Mouse (Mus musculus): ENCODE measurements around the gene Kalrn. TPM values are rescaled to one million over a fixed set of nuclear protein-coding genes. Genes with fewer than 3 reads are reported as not detected.
A peak's percentile ranks its signal among the peaks of the same experiment; 100 is the strongest.

Kalrn gene
- polyA plus RNA-seq, 1 experiment = 309 TPM

GRCm38 (mm10) chr16:34030379-34030778 lies 543.0 kb downstream of the Kalrn start:
- H3K4me1 ChIP-seq = peaks cover 77% of the 10 kb centered on the region
- TF ChIP-seq FLI1 (IDR thresholded peaks at IDR 0.05; ENCODE audit: low read length) (no peak), GATA1 (IDR thresholded peaks at IDR 0.05; ENCODE audit: borderline replicate concordance, low read length) (no peak)
- H3K4me3 ChIP-seq (replicated peaks) = no peak overlapping the region
- no peaks in the 10 kb centered on the region for H3K9me3 ChIP-seq
- H3K27me3 ChIP-seq (replicated peaks) = no peaks in the 10 kb centered on the region
- H3K36me3 ChIP-seq (replicated peaks; ENCODE audit: low read length) = peaks cover 92% of the 10 kb centered on the region

- TF ChIP-seq FLI1 (IDR thresholded peaks at IDR 0.05; ENCODE audit: low read length) (no peak), GATA1 (IDR thresholded peaks at IDR 0.05; ENCODE audit: borderline replicate concordance, low read length) (no peak)
- H3K27me3 ChIP-seq (replicated peaks) = no peaks in the 10 kb centered on the region
- peak overlapping the region; percentile 10 for H3K4me3 ChIP-seq (replicated peaks)
- H3K4me1 ChIP-seq = peaks cover 71% of the 10 kb centered on the region
- peaks cover 86% of the 10 kb centered on the region for H3K36me3 ChIP-seq (replicated peaks; ENCODE audit: low read length)
- no peaks in the 10 kb centered on the region for H3K9me3 ChIP-seq
Measured at GRCm38 (mm10) chr16:34029790-34030189, 543.5 kb downstream of the Kalrn start.

- H3K27me3 ChIP-seq (replicated peaks) = no peaks in the 10 kb centered on the region
- H3K4me3 ChIP-seq (replicated peaks) = no peak overlapping the region
- H3K4me1 ChIP-seq = peaks cover 39% of the 10 kb centered on the region
- TF ChIP-seq FLI1 (IDR thresholded peaks at IDR 0.05; ENCODE audit: low read length) = no peak
- no peak for TF ChIP-seq GATA1 (IDR thresholded peaks at IDR 0.05; ENCODE audit: borderline replicate concordance, low read length)
- H3K9me3 ChIP-seq = peaks cover 10% of the 10 kb centered on the region; the same call in 1 of the 2 replicates
- peaks cover 64% of the 10 kb centered on the region for H3K36me3 ChIP-seq (replicated peaks; ENCODE audit: low read length)
Measured at GRCm38 (mm10) chr16:34017241-34017640, 556.1 kb downstream of the Kalrn start.

GRCm38 (mm10) chr16:34011991-34012845 lies 561.1 kb downstream of the Kalrn start:
- Histone ChIP-seq H3K9me3 (peaks cover 39% of the 10 kb centered on the region), H3K4me1 (peaks cover 51% of the 10 kb centered on the region), H3K4me3 (replicated peaks) (no peak overlapping the region), H3K36me3 (replicated peaks; ENCODE audit: low read length) (peaks cover 98% of the 10 kb centered on the region), H3K27me3 (replicated peaks) (no peaks in the 10 kb centered on the region)
- TF ChIP-seq FLI1 (IDR thresholded peaks at IDR 0.05; ENCODE audit: low read length) = no peak

- Histone ChIP-seq H3K9me3 (peaks cover 41% of the 10 kb centered on the region), H3K4me1 (peaks cover 46% of the 10 kb centered on the region), H3K36me3 (replicated peaks; ENCODE audit: low read length) (peaks cover 86% of the 10 kb centered on the region), H3K27me3 (replicated peaks) (no peaks in the 10 kb centered on the region), H3K4me3 (replicated peaks) (no peak overlapping the region)
- TF ChIP-seq GATA1 (IDR thresholded peaks at IDR 0.05; ENCODE audit: borderline replicate concordance, low read length) = no peak
- no peak for TF ChIP-seq FLI1 (IDR thresholded peaks at IDR 0.05; ENCODE audit: low read length)
Measured at GRCm38 (mm10) chr16:34009567-34009966, 563.8 kb downstream of the Kalrn start.

- TF ChIP-seq FLI1 (IDR thresholded peaks at IDR 0.05; ENCODE audit: low read length) = no peak
- no peak for TF ChIP-seq GATA1 (IDR thresholded peaks at IDR 0.05; ENCODE audit: borderline replicate concordance, low read length)
- peaks cover 51% of the 10 kb centered on the region for H3K4me1 ChIP-seq
- no peaks in the 10 kb centered on the region for H3K27me3 ChIP-seq (replicated peaks)
- H3K4me3 ChIP-seq (replicated peaks) = no peak overlapping the region
- H3K9me3 ChIP-seq = peaks cover 21% of the 10 kb centered on the region
- peaks cover 78% of the 10 kb centered on the region for H3K36me3 ChIP-seq (replicated peaks; ENCODE audit: low read length)
Measured at GRCm38 (mm10) chr16:34005986-34006385, 567.3 kb downstream of the Kalrn start.

- H3K27me3 ChIP-seq (replicated peaks) = no peaks in the 10 kb centered on the region
- peaks cover 64% of the 10 kb centered on the region for H3K4me1 ChIP-seq
- H3K36me3 ChIP-seq (replicated peaks; ENCODE audit: low read length) = peaks cover 59% of the 10 kb centered on the region
- H3K4me3 ChIP-seq (replicated peaks) = no peak overlapping the region
- H3K9me3 ChIP-seq = peaks cover 9% of the 10 kb centered on the region
- TF ChIP-seq GATA1 (IDR thresholded peaks at IDR 0.05; ENCODE audit: borderline replicate concordance, low read length) (no peak), FLI1 (IDR thresholded peaks at IDR 0.05; ENCODE audit: low read length) (no peak)
Measured at GRCm38 (mm10) chr16:34004128-34004578, 569.2 kb downstream of the Kalrn start.

GRCm38 (mm10) chr16:34003566-34004127 lies 569.7 kb downstream of the Kalrn start:
- H3K27me3 ChIP-seq (replicated peaks) = no peaks in the 10 kb centered on the region
- H3K4me3 ChIP-seq (replicated peaks) = no peak overlapping the region
- TF ChIP-seq GATA1 (IDR thresholded peaks at IDR 0.05; ENCODE audit: borderline replicate concordance, low read length) (no peak), FLI1 (IDR thresholded peaks at IDR 0.05; ENCODE audit: low read length) (no peak)
- peaks cover 9% of the 10 kb centered on the region for H3K9me3 ChIP-seq
- H3K36me3 ChIP-seq (replicated peaks; ENCODE audit: low read length) = peaks cover 54% of the 10 kb centered on the region
- H3K4me1 ChIP-seq = peaks cover 69% of the 10 kb centered on the region

GRCm38 (mm10) chr16:34000715-34001114 lies 572.6 kb downstream of the Kalrn start:
- Histone ChIP-seq H3K36me3 (replicated peaks; ENCODE audit: low read length) (peaks cover 38% of the 10 kb centered on the region), H3K4me1 (peaks cover 80% of the 10 kb centered on the region), H3K9me3 (0 out of 2 replicates have a peak, but pooled peaks cover 4% of the 10 kb centered on the region), H3K4me3 (replicated peaks) (no peak overlapping the region), H3K27me3 (replicated peaks) (peaks cover 7% of the 10 kb centered on the region)
- TF ChIP-seq GATA1 (IDR thresholded peaks at IDR 0.05; ENCODE audit: borderline replicate concordance, low read length) (no peak), FLI1 (IDR thresholded peaks at IDR 0.05; ENCODE audit: low read length) (no peak)

GRCm38 (mm10) chr16:33999388-33999787 lies 573.9 kb downstream of the Kalrn start:
- peaks cover 12% of the 10 kb centered on the region for H3K27me3 ChIP-seq (replicated peaks)
- H3K36me3 ChIP-seq (replicated peaks; ENCODE audit: low read length) = peaks cover 26% of the 10 kb centered on the region
- H3K4me1 ChIP-seq = peaks cover 74% of the 10 kb centered on the region
- TF ChIP-seq GATA1 (IDR thresholded peaks at IDR 0.05; ENCODE audit: borderline replicate concordance, low read length) (no peak), FLI1 (IDR thresholded peaks at IDR 0.05; ENCODE audit: low read length) (no peak)
- 0 out of 2 replicates have a peak, but pooled peaks cover 2% of the 10 kb centered on the region for H3K9me3 ChIP-seq
- no peak overlapping the region for H3K4me3 ChIP-seq (replicated peaks)

All from megakaryocyte, embryonic 14.5 days (primary cell).